Mouse (Mus musculus) Patski (cell line): Measurements from ENCODE around the gene Stra8. TPM values are rescaled to one million over a fixed set of nuclear protein-coding genes. Genes with fewer than 3 reads are reported as not detected.

ENCODE experiments used
- ATAC-seq: fragments of 100-300 bp; one replicate; pipeline ENCODE4 v1.8.0; 2021
- CTCF ChIA-PET: fragments of 350-600 bp; sonication (Branson Sonifier 250); formaldehyde crosslinking; loops from one replicate; lab custom pipeline; 2022; ENCODE audit warnings: inconsistent platforms; lab: Charles Lee
- POLR2A ChIA-PET: fragments of 350-600 bp; sonication (Branson Sonifier 250); formaldehyde crosslinking; loops from one replicate; lab custom pipeline; 2022; ENCODE audit warnings: antibody characterized with exemption, inconsistent platforms; lab: Charles Lee
- DNase-seq: peaks from one replicate; pipeline ENCODE4 v3.0.0-alpha.2; 2011; ENCODE audit warnings: low read depth, low spot score
- H3K27me3 ChIP-seq: fragments of 371-371 bp; one replicate; pipeline ENCODE4 v1.5.1; 2021
- CTCF ChIP-seq: fragments of 100-300 bp; IDR thresholded peaks from one replicate; pipeline ENCODE4 v1.5.1; 2021
- in situ Hi-C: fragments of 300-500 bp; cut with MboI; formaldehyde crosslinking; loops from 3 replicates; pipeline ENCODE4 v1.11.1; 2018; ENCODE audit warnings: low pct_unique_long_range_greater_than_20kb, mixed read lengths
- polyA plus RNA-seq: library from polyadenylated mRNA; unstranded; gene quantifications from one replicate; pipeline ENCODE4 v1.2.3, GENCODE M21; 2021

Stra8 gene
- polyA plus RNA-seq: not detected

GRCm38 (mm10) chr6:34919956-34920355 lies at the start of gene Stra8:
Stra8 (plus strand) TSS chr6:34920163.
- in situ Hi-C loops: loop anchor here (5.0 kb wide), 3 partner anchors 38 to 408 kb away; no protein-coding TSS in a partner anchor
- no peaks in the 10 kb centered on the region for H3K27me3 ChIP-seq
- ATAC-seq: no peak
- CTCF ChIA-PET: interaction anchor here (1.2 to 1.3 kb wide), 2 partner anchors 14 to 409 kb away, joined by 3 read pairs; no protein-coding TSS in a partner anchor
- POLR2A ChIA-PET: no interaction called here
- TF ChIP-seq CTCF: no peak
- DNase-seq: no peak

- ChIA-PET POLR2A (interaction anchor here (1.1 kb wide), 1 partner anchor 91 kb away, joined by 3 read pairs; the partner anchor contains the start of gene Agbl3), CTCF (interaction anchor here (1.5 kb wide), 1 partner anchor 90 kb away, joined by 3 read pairs; the partner anchor contains the start of gene Agbl3)
- TF ChIP-seq CTCF: no peak
- in situ Hi-C loops: no loop called here
- H3K27me3 ChIP-seq: no peaks in the 10 kb centered on the region
- ATAC-seq (no peak), DNase-seq (no peak)
Measured at GRCm38 (mm10) chr6:34870724-34871123, 49.2 kb upstream of the Stra8 start.

DNA sequence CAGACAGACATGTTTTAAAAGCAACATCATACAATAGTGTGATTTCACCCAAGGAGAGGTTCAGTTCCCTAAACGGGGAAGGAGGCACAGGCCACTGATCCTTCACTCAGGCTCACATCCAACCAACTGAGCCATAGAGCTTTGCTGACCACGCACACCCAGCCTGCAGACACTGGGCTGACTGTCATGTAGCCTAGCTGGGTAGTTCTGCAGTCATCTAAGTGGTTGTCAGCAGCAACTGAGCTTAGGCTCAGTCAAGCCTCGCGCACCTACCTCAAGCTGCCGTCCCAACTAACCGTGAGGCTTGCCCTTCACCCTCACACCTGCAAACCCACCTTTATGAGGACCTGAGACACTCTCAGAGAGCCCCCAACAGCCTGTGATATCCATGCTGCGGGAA lies 48.0 kb upstream of the Stra8 start:
- POLR2A ChIA-PET: interaction anchor here (0.6 kb wide), 1 partner anchor 164 kb away, joined by 3 read pairs; no protein-coding TSS in a partner anchor
- no peak for DNase-seq
- no peak for ATAC-seq
- H3K27me3 ChIP-seq: no peaks in the 10 kb centered on the region
- in situ Hi-C loops: no loop called here
- CTCF ChIA-PET: interaction anchor here (1.5 kb wide), 1 partner anchor 91 kb away, joined by 3 read pairs; the partner anchor contains the start of gene Agbl3
- TF ChIP-seq CTCF: no peak

- H3K27me3 ChIP-seq: no peaks in the 10 kb centered on the region
- DNase-seq: no peak
- in situ Hi-C loops: no loop called here
- no peak for TF ChIP-seq CTCF
- ChIA-PET POLR2A (interaction anchor here (0.9 kb wide), 1 partner anchor 93 kb away, joined by 3 read pairs; the partner anchor contains the start of gene Agbl3), CTCF (interaction anchor here (1.1 to 1.4 kb wide), 2 partner anchors 8 to 361 kb away, joined by 3 to 4 read pairs; no protein-coding TSS in a partner anchor)
- no peak for ATAC-seq
Measured at GRCm38 (mm10) chr6:34872871-34873270, 47.1 kb upstream of the Stra8 start.

DNA sequence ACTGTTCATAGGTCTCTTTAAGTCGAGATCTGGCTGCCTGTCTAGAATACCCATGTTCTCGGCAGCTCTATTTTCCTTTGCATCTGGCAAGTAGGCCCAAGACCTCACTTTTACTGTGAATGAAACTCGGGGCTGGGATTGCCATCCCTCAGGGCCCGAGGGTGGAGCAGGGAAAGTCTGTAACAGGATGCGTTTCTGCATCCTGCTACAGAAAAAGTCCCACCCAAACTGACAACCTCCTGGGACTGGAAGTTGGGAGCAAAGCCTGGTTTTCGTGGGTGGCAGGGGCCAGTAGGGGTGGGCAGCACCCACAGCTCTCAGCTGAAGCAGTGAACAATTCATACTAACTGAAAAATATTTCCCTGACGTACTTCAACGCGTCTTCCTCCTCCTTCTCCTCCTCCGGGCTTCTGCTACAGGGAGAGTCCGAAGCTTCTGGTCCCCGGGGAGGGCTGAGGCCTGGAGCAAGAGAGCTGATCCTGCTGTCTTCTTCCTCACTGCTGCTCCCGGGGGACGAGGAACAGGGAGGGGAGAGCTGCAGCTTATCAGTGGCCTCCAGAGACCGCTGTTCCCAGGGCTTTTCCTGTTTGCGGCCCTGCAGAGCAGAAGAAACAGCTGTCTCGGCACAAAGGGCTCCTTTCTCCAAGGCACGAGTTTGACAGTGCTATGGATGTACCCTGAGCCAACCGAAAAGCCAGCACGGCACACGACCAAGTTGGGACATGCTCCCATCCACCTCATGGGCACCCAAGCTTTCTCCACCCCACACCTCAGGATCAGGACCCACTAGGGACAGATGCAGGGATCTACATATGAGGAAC lies 45.7 kb upstream of the Stra8 start:
- CTCF ChIA-PET: no interaction called here
- DNase-seq (no peak), ATAC-seq (no peak)
- H3K27me3 ChIP-seq: no peaks in the 10 kb centered on the region
- POLR2A ChIA-PET: interaction anchor here (0.7 kb wide), 1 partner anchor 36 kb away, joined by 4 read pairs; the partner anchor contains the start of gene Wdr91
- in situ Hi-C loops: no loop called here
- no peak for TF ChIP-seq CTCF

- ATAC-seq (no peak), DNase-seq (no peak)
- CTCF ChIA-PET: no interaction called here
- POLR2A ChIA-PET: interaction anchor here (0.7 kb wide), 1 partner anchor 35 kb away, joined by 4 read pairs; the partner anchor contains the start of gene Wdr91
- TF ChIP-seq CTCF: no peak
- in situ Hi-C loops: loop anchor here (5.0 kb wide), 2 partner anchors 98 to 363 kb away; no protein-coding TSS in a partner anchor
- H3K27me3 ChIP-seq: no peaks in the 10 kb centered on the region
Measured at GRCm38 (mm10) chr6:34875268-34875761, 44.6 kb upstream of the Stra8 start.

DNA sequence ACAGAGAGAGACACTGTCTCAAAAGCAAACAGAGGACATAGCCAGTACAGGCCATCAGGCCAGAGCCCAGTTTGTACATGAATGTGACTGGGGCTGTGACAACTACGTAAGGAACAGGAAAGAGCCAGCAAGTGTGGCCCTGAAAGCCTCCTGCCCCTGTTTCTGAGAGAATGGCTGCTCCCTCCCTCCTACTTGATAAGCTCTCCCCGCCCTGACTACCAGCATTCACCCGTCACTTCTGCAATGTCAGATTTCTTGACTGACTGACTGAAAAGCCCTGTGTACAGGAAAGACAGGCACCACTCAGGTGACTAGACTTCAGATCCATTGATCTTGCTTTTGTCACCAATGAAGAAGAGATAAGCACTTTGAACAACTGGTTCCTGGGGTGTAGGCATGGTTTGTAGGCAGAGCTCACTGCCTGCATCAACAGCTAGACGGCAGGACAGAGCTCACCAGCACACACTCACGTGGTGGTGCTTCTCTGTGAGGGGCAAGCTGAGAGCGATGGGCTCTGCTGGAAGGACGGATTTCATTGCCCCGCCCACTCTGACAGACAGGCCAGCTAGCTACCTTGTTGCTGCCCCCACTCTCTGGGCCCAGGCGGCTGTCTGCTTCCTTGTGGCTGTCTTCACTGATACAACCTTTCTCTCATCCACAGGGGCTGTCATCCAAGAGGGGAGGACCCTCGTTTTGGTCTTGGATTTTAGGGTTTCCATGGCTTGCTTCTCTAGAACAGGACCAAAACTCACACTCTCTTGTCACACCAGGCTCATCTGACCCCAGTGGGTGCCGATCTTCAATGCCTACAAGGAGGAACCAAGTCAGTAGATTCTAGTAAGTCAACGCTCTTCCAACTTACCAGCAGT lies 43.8 kb upstream of the Stra8 start:
- no peak for ATAC-seq
- in situ Hi-C loops: loop anchor here (5.0 kb wide), 2 partner anchors 99 to 364 kb away; no protein-coding TSS in a partner anchor
- ChIA-PET POLR2A (no interaction called here), CTCF (no interaction called here)
- no peak for TF ChIP-seq CTCF
- DNase-seq: no peak
- H3K27me3 ChIP-seq: no peaks in the 10 kb centered on the region

GRCm38 (mm10) chr6:34876835-34877156 lies 43.2 kb upstream of the Stra8 start:
- CTCF ChIA-PET: no interaction called here
- ATAC-seq: no peak
- TF ChIP-seq CTCF: no peak
- POLR2A ChIA-PET: no interaction called here
- no peak for DNase-seq
- in situ Hi-C loops: loop anchor here (5.0 kb wide), 2 partner anchors 99 to 364 kb away; no protein-coding TSS in a partner anchor
- no peaks in the 10 kb centered on the region for H3K27me3 ChIP-seq

GRCm38 (mm10) chr6:34877509-34878321 lies 42.2 kb upstream of the Stra8 start, which contains the start of gene Cyren:
Cyren (minus strand) TSS chr6:34878060.
- H3K27me3 ChIP-seq: no peaks in the 10 kb centered on the region
- in situ Hi-C loops: loop anchor here (5.0 kb wide), 2 partner anchors 100 to 365 kb away; no protein-coding TSS in a partner anchor
- DNase-seq (peak; percentile 42), ATAC-seq (peak; percentile 89)
- ChIA-PET POLR2A (interaction anchor here (0.9 to 1.5 kb wide), 5 partner anchors 9 to 97 kb away, joined by 3 read pairs; partner anchors contain the start of gene Tmem140), CTCF (interaction anchor here (1.0 to 3.9 kb wide), 7 partner anchors 9 to 160 kb away, joined by 3 to 10 read pairs (median 4); partner anchors contain the start of genes Agbl3 and Tmem140)
- no peak for TF ChIP-seq CTCF
